Mouse (Mus musculus): ENCODE data around the gene Frs3.

- no peak for TF ChIP-seq POLR2A (IDR thresholded peaks at IDR 0.05; ENCODE audit: borderline replicate concordance, extremely low read depth, insufficient read depth, insufficient read length, poor library complexity, severe bottlenecking)
- TF ChIP-seq CTCF (IDR thresholded peaks at IDR 0.05; ENCODE audit: borderline replicate concordance, extremely low read depth, insufficient read depth, insufficient read length) = peak; percentile 29; the same call in 1 of the 2 replicates
Observed at GRCm38 (mm10) chr17:47744746-47745368, 56.0 kb downstream of the Frs3 start.

Data from brain, embryonic 14.5 days (tissue).